Mouse (Mus musculus) liver, embryonic 14.5 days (tissue): ENCODE measurements at regions not wholly inside any gene's neighbourhood (a gene's known extent, or its start where the extent isn't known, plus 50 kb on each side); places are given as distances from the start of the nearest gene placed in this dataset.

Source experiments
- CTCF ChIP-seq: IDR thresholded peaks from 2 replicates; pipeline ENCODE4 v1.5.1; 2016; ENCODE audit warnings: antibody characterized with exemption, low read depth, control low read depth
- EP300 ChIP-seq: IDR thresholded peaks from 2 replicates; pipeline ENCODE4 v1.6.1; 2016; ENCODE audit warnings: antibody characterized with exemption, low read depth

GRCm38 (mm10) chr13:114603341-114603740 lies 144.6 kb upstream of the Fst start:
- TF ChIP-seq EP300 (no peak), CTCF (no peak)
